Mouse (Mus musculus): ENCODE measurements around the gene Utf1.

DNA sequence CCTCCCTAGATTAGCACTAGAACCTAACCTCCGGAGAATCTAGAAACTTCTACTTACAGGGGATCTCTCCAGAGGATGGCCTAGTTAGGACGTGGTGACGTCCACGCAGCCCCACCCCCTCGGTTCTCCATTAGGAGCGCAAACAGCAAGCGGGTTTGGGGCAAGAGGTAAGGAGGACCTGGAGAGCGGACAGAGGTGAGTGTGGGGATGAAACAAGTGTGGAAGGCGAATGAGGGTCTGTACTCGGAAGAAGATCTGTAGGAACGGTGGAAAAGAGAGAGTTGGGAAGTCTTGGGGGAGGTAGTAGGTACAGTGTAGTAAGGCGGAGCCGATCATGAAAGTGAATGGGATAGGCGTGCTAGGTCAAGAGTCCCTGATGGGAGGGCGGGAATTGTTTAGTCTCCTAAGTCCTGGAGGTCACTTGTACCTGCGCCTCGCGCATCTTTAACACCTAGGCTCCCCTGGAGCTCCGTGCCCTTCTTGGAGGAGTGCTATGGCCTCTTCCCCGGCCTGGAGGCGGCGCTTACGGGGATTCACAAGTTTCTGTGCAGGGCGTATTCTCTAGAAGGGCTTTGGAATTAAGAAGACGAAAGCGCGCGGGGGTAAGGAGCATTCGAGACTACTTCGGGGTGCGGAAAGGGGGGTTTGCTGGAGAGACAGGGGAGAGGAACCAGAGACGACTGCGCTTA lies 6.8 kb downstream of the Utf1 start:
- TF ChIP-seq CTCF (IDR thresholded peaks at IDR 0.05; ENCODE audit: control insufficient read depth, insufficient read depth, low read length) (no peak), POLR2A (IDR thresholded peaks at IDR 0.05; ENCODE audit: borderline replicate concordance, control insufficient read depth, low read depth, low read length) (no peak)

Data from bone marrow, adult 2 months (tissue).